Mouse (Mus musculus) natural killer cell, adult 2 months (primary cell): ENCODE measurements around the gene Myo15b.
A peak's percentile ranks its signal among the peaks of the same experiment; 100 is the strongest.
"Not testable (repeated sequence)": the region's sequence is repeated elsewhere in the genome, so short reads cannot be mapped to it uniquely, and the experiment has no call there.

Experiments used
- DNase-seq, 2 experiments: peaks; one replicate each; pipeline ENCODE4 v3.0.0; 2022; ENCODE audit warnings: low spot score in 2 of 2

Myo15b gene

GRCm38 (mm10) chr11:115830550-115831325 is 27.5 kb upstream of the Myo15b start:
- DNase-seq: no peak

GRCm38 (mm10) chr11:115831518-115831917 is 26.7 kb upstream of the Myo15b start:
- DNase-seq: no peak

- DNase-seq: no peak
Measured at GRCm38 (mm10) chr11:115832064-115832463, 26.1 kb upstream of the Myo15b start.

GRCm38 (mm10) chr11:115832523-115832922 is 25.7 kb upstream of the Myo15b start:
- no peak for DNase-seq

- DNase-seq: no peak
Measured at GRCm38 (mm10) chr11:115833021-115833513, 25.1 kb upstream of the Myo15b start.

GRCm38 (mm10) chr11:115834033-115834432 is 24.2 kb upstream of the Myo15b start:
- no peak for DNase-seq

GRCm38 (mm10) chr11:115836656-115837395 is 21.4 kb upstream of the Myo15b start:
- DNase-seq: no peak

GRCm38 (mm10) chr11:115837606-115838345 is 20.4 kb upstream of the Myo15b start:
- no peak for DNase-seq

- DNase-seq: peak; percentile 41 to 65
Measured at GRCm38 (mm10) chr11:115838895-115839311, 19.3 kb upstream of the Myo15b start.

GRCm38 (mm10) chr11:115839732-115840131 is 18.5 kb upstream of the Myo15b start:
- no peak for DNase-seq

- no peak for DNase-seq
Measured at GRCm38 (mm10) chr11:115841044-115841443, 17.2 kb upstream of the Myo15b start.

GRCm38 (mm10) chr11:115841961-115842550 is 16.1 kb upstream of the Myo15b start:
- DNase-seq: no peak

GRCm38 (mm10) chr11:115843141-115843890 is 14.9 kb upstream of the Myo15b start:
- no peak for DNase-seq

GRCm38 (mm10) chr11:115843891-115844239 is 14.3 kb upstream of the Myo15b start:
- DNase-seq: no peak

GRCm38 (mm10) chr11:115844240-115844639 is 14.0 kb upstream of the Myo15b start:
- no peak for DNase-seq

- DNase-seq: no peak
Measured at GRCm38 (mm10) chr11:115845819-115846218, 12.4 kb upstream of the Myo15b start.

GRCm38 (mm10) chr11:115854674-115855073 is 3.5 kb upstream of the Myo15b start:
- DNase-seq: no peak

- DNase-seq: not testable (repeated sequence)
Measured at GRCm38 (mm10) chr11:115857146-115857545, 1.1 kb upstream of the Myo15b start.

- DNase-seq: no peak
Measured at GRCm38 (mm10) chr11:115857936-115858335, 270 bp upstream of the Myo15b start.

GRCm38 (mm10) chr11:115859143-115859945 is 1.1 kb downstream of the Myo15b start:
- peak; percentile 78 to 88 for DNase-seq
